Mouse (Mus musculus): ENCODE data around the gene Ndufa10. TPM values are rescaled to one million over a fixed set of nuclear protein-coding genes. Genes with fewer than 3 reads are reported as not detected.

Gene Ndufa10
- 251 TPM for polyA plus RNA-seq (2017; shearing (Covaris generic))

GRCm38 (mm10) chr1:92473165-92474041 lies at the start of gene Ndufa10:
Gene Ndufa10, minus strand, starts transcription at chr1:92473860.

GRCm38 (mm10) chr1:92518561-92518960 lies 44.9 kb upstream of the Ndufa10 start, which contains the start of gene Olfr1414:
Gene Olfr1414, minus strand, starts transcription at chr1:92518661.

DNA sequence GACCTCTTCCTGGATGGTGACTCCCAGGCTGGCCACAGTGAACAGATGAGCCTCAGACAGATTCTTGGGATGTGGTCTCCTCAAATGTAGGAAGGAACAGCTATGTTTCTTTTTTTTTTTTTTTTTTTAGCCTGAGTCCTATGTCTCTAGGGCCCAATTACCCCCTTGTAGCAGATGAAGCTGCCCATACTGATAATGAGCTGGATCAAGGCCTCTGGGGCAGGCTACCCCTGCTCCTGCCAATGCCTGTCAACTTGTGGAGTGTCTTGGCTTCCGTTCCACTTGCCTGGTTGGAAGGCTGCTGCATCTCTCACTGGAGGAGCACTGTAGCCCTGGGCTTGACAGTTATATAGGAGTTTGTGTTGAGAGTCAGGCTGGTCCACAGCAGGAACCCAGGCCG lies 22.3 kb upstream of the Ndufa10 start, which contains the start of gene Olfr1415:
Gene Olfr1415 (minus strand): TSS at position 101 of the 400 bp plus-strand sequence.

GRCm38 (mm10) chr1:92485013-92485412 lies 11.4 kb upstream of the Ndufa10 start, which contains the start of gene Olfr1416:
Gene Olfr1416, minus strand, starts transcription at chr1:92485113.

Other genes starting within 250 kb of the Ndufa10 start
- not detected for gene Olfr1416, start 11.3 kb upstream of the Ndufa10 start, polyA plus RNA-seq (2017; shearing (Covaris generic))
- gene Olfr1415, start 22.2 kb upstream of the Ndufa10 start, polyA plus RNA-seq (2017; shearing (Covaris generic)): not detected
- gene Olfr1414, start 44.8 kb upstream of the Ndufa10 start, polyA plus RNA-seq (2017; shearing (Covaris generic)): not detected
- gene Olfr1413, start 97.5 kb upstream of the Ndufa10 start, polyA plus RNA-seq (2017; shearing (Covaris generic)): not detected
- not detected for gene Olfr1412, start 111.9 kb upstream of the Ndufa10 start, polyA plus RNA-seq (2017; shearing (Covaris generic))
- not detected for gene Olfr1411, start 120.6 kb upstream of the Ndufa10 start, polyA plus RNA-seq (2017; shearing (Covaris generic))
- not detected for gene Olfr1410, start 131.9 kb upstream of the Ndufa10 start, polyA plus RNA-seq (2017; shearing (Covaris generic))
- gene Olfr12, start 143.9 kb upstream of the Ndufa10 start, polyA plus RNA-seq (2017; shearing (Covaris generic)): not detected
- 242 TPM for gene Cops9, start 168.1 kb upstream of the Ndufa10 start, polyA plus RNA-seq (2017; shearing (Covaris generic))
- 0.54 TPM for gene Otos, start 175.0 kb upstream of the Ndufa10 start, polyA plus RNA-seq (2017; shearing (Covaris generic))